Mouse (Mus musculus) kidney, postnatal 36 days (tissue): ENCODE data around the gene Ldhal6b.
A peak's percentile ranks its signal among the peaks of the same experiment; 100 is the strongest.

Experiments
- DNase-seq, 2 experiments: peaks; one replicate each; pipeline ENCODE4 v3.0.0; 2021 to 2022; ENCODE audit warnings: mixed read lengths in 2 of 2

Ldhal6b gene

GRCm38 (mm10) chr17:5407030-5407429 is 11.5 kb downstream of the Ldhal6b start:
- no peak for DNase-seq

GRCm38 (mm10) chr17:5406566-5406965 is 12.0 kb downstream of the Ldhal6b start:
- DNase-seq = peak; percentile 60 to 78

- DNase-seq = no peak
Observed at GRCm38 (mm10) chr17:5403885-5404284, 14.7 kb downstream of the Ldhal6b start.

- peak; percentile 93 to 94 for DNase-seq
Observed at GRCm38 (mm10) chr17:5402624-5403023, 15.9 kb downstream of the Ldhal6b start.

GRCm38 (mm10) chr17:5402069-5402468 is 16.5 kb downstream of the Ldhal6b start:
- peak; percentile 47 to 88 for DNase-seq

- no peak for DNase-seq
Observed at GRCm38 (mm10) chr17:5401288-5401687, 17.3 kb downstream of the Ldhal6b start.

GRCm38 (mm10) chr17:5400435-5401090 is 18.0 kb downstream of the Ldhal6b start:
- DNase-seq = no peak

GRCm38 (mm10) chr17:5397148-5398007 is 21.2 kb downstream of the Ldhal6b start:
- DNase-seq = peak; percentile 84 to 93

- DNase-seq = no peak
Observed at GRCm38 (mm10) chr17:5396213-5396612, 22.4 kb downstream of the Ldhal6b start.

- DNase-seq = no peak
Observed at GRCm38 (mm10) chr17:5395454-5396205, 22.9 kb downstream of the Ldhal6b start.

- no peak for DNase-seq
Observed at GRCm38 (mm10) chr17:5390682-5391081, 27.9 kb downstream of the Ldhal6b start.

- no peak for DNase-seq
Observed at GRCm38 (mm10) chr17:5388351-5388750, 30.2 kb downstream of the Ldhal6b start.

GRCm38 (mm10) chr17:5386885-5387545 is 31.6 kb downstream of the Ldhal6b start:
- no peak for DNase-seq

- DNase-seq = no peak
Observed at GRCm38 (mm10) chr17:5385694-5386093, 32.9 kb downstream of the Ldhal6b start.

- DNase-seq = peak; percentile 58 to 79
Observed at GRCm38 (mm10) chr17:5377930-5378310, 40.6 kb downstream of the Ldhal6b start.

GRCm38 (mm10) chr17:5377151-5377929 is 41.2 kb downstream of the Ldhal6b start:
- no peak for DNase-seq

- DNase-seq = no peak
Observed at GRCm38 (mm10) chr17:5372951-5373350, 45.6 kb downstream of the Ldhal6b start.

- no peak for DNase-seq
Observed at GRCm38 (mm10) chr17:5371521-5371920, 47.0 kb downstream of the Ldhal6b start.

- DNase-seq = no peak
Observed at GRCm38 (mm10) chr17:5371032-5371431, 47.5 kb downstream of the Ldhal6b start.
